Comparison of ENCODE assay signal across 21 mouse cellular contexts in the genomic region with DNA sequence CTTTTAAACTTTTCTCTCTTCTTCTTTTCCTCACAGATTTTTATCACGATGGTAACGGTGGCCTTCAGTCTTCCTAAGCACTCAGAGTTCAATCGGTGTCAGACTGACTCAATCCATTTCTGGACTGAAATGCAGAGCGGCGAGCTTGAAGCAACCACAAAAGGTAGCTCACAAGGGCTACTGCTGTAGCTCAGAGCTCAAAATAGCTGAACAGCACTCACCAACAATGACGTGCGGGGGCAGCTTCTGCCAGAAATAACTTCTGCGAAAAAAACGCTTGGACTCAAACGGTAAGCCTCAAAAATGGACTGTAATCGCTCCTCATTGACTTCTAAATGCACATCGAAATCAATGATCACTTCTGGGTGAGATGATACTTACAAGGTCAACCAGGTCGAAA.
DNase-seq lines count a peak whose midpoint lies in the region; ATAC-seq lines count a peak whose summit lies in the region.
"Had no signal": no experiment of that assay in that cellular context is flagged by ENCODE, and none has a peak within 500 bp of the region (broad histone marks: within the 10 kb centered on the region; RNA-seq: fewer than 3 reads in every experiment).

No protein-coding gene starts in this region.

- H3K9me3 ChIP-seq in midbrain, embryonic 11.5 days (ENCODE audit: control insufficient read depth, low read length), result no peaks in the 10 kb centered on the region
- no peaks in the 10 kb centered on the region for H3K9me3 ChIP-seq in midbrain, embryonic 10.5 days (replicated peaks)
- H3K9me3 ChIP-seq in heart, embryonic 11.5 days (replicated peaks; ENCODE audit: control insufficient read depth, low read length), result no peaks in the 10 kb centered on the region
- H3K9me3 ChIP-seq: embryonic facial prominence, embryonic 13.5 days; forebrain, embryonic 10.5 days; hindbrain, embryonic 10.5 days; midbrain, embryonic 15.5 days had no signal

- no peak for ATAC-seq in midbrain, embryonic 11.5 days (ENCODE audit: low FRiP score)
- no peak for ATAC-seq in heart, embryonic 11.5 days (replicated peaks; ENCODE audit: insufficient number of reproducible peaks, low FRiP score, low TSS enrichment)
- ATAC-seq: intestine, postnatal 0 days; midbrain, embryonic 15.5 days had no signal

- 88% methylated on average over 13 of the region's 13 CpGs for WGBS in midbrain, embryonic 11.5 days
- 89% methylated on average over 13 of the region's 13 CpGs for WGBS in midbrain, embryonic 10.5 days
- WGBS in heart, embryonic 11.5 days (ENCODE audit: insufficient replicate concordance), result 46% methylated on average over 13 of the region's 13 CpGs

- H3K9ac ChIP-seq in midbrain, embryonic 11.5 days (ENCODE audit: low read length), result no peak overlapping the region
- H3K9ac ChIP-seq in heart, embryonic 11.5 days (ENCODE audit: low read depth, low read length), result 0 out of 2 replicates have a peak overlapping the region, but pooled peaks have one; percentile 6
- H3K9ac ChIP-seq: embryonic facial prominence, embryonic 13.5 days; midbrain, embryonic 15.5 days had no signal

- peak; percentile 64 to 75 for DNase-seq in cerebellum, postnatal 25 days
- no peak for DNase-seq in cerebellum, postnatal 10 days
- DNase-seq in midbrain, embryonic 11.5 days (ENCODE audit: low spot score, missing footprints), result peak; percentile 68
- DNase-seq in midbrain, embryonic 10.5 days (ENCODE audit: low spot score), result no peak
- peak; percentile 65 for DNase-seq in telencephalon, adult 2 months (ENCODE audit: low read depth, low spot score)
- DNase-seq in ovary, adult 18-20 months (ENCODE audit: low spot score), result no peak
- DNase-seq: adrenal gland, adult 8-10 months; B cell, adult 2 months; kidney, postnatal 25 days; layer of hippocampus, postnatal 36 days; liver; lung, adult 2 months; spleen, adult 18-20 months; thymus, postnatal 4 days had no signal

- H3K27ac ChIP-seq in midbrain, embryonic 11.5 days (ENCODE audit: low read depth, low read length), result no peak overlapping the region
- H3K27ac ChIP-seq in midbrain, embryonic 10.5 days (replicated peaks), result no peak overlapping the region
- H3K27ac ChIP-seq in heart, embryonic 11.5 days (ENCODE audit: low read depth, low read length), result peak overlapping the region; percentile 94
- H3K27ac ChIP-seq: embryonic facial prominence, embryonic 13.5 days; forebrain, embryonic 10.5 days; macrophage; midbrain, embryonic 15.5 days had no signal

- H3K4me1 ChIP-seq in midbrain, embryonic 11.5 days (ENCODE audit: control insufficient read depth, insufficient read depth, low read length), result no peaks in the 10 kb centered on the region
- no peaks in the 10 kb centered on the region for H3K4me1 ChIP-seq in midbrain, embryonic 10.5 days
- H3K4me1 ChIP-seq in heart, embryonic 11.5 days (ENCODE audit: control insufficient read depth, insufficient read depth, low read length), result peaks cover 42% of the 10 kb centered on the region
- H3K4me1 ChIP-seq: embryonic facial prominence, embryonic 13.5 days; hindbrain, embryonic 10.5 days had no signal

- no peaks in the 10 kb centered on the region for H3K36me3 ChIP-seq in midbrain, embryonic 11.5 days (ENCODE audit: control insufficient read depth, insufficient read depth, low read length)
- H3K36me3 ChIP-seq in midbrain, embryonic 10.5 days, result no peaks in the 10 kb centered on the region
- H3K36me3 ChIP-seq in heart, embryonic 11.5 days (ENCODE audit: control insufficient read depth, insufficient read depth, low read length), result no peaks in the 10 kb centered on the region
- H3K36me3 ChIP-seq: embryonic facial prominence, embryonic 13.5 days; forebrain, embryonic 10.5 days; hindbrain, embryonic 10.5 days; midbrain, embryonic 15.5 days had no signal

- H3K4me3 ChIP-seq in midbrain, embryonic 11.5 days (ENCODE audit: low read depth, low read length), result no peak overlapping the region
- H3K4me3 ChIP-seq in midbrain, embryonic 10.5 days, result no peak overlapping the region
- H3K4me3 ChIP-seq in heart, embryonic 11.5 days (ENCODE audit: low read depth, low read length), result no peak overlapping the region
- H3K4me3 ChIP-seq: embryonic facial prominence, embryonic 13.5 days; forebrain, embryonic 10.5 days; hindbrain, embryonic 10.5 days; midbrain, embryonic 15.5 days had no signal

- no peaks in the 10 kb centered on the region for H3K27me3 ChIP-seq in midbrain, embryonic 11.5 days (ENCODE audit: control insufficient read depth, insufficient read depth, low read length)
- H3K27me3 ChIP-seq in midbrain, embryonic 10.5 days (ENCODE audit: low read depth, poor library complexity, severe bottlenecking), result no peaks in the 10 kb centered on the region
- H3K27me3 ChIP-seq in heart, embryonic 11.5 days (ENCODE audit: control insufficient read depth, insufficient read depth, low read length), result no peaks in the 10 kb centered on the region
- H3K27me3 ChIP-seq: embryonic facial prominence, embryonic 13.5 days; midbrain, embryonic 15.5 days had no signal

- H3K4me2 ChIP-seq in midbrain, embryonic 11.5 days, result no peak overlapping the region
- H3K4me2 ChIP-seq in heart, embryonic 11.5 days, result peak overlapping the region; percentile 27; the same call in 1 of the 2 replicates
- H3K4me2 ChIP-seq: embryonic facial prominence, embryonic 13.5 days; midbrain, embryonic 15.5 days had no signal

Comparison
In these comparisons a context has a peak if more than half of its experiments do, and no peak if none do; other contexts are left out.
1. DNase-seq: peak in cerebellum, postnatal 25 days (2 of 2), midbrain, embryonic 11.5 days (single experiment) and telencephalon, adult 2 months (single experiment); none in cerebellum, postnatal 10 days (0 of 2), midbrain, embryonic 10.5 days (single experiment) and ovary, adult 18-20 months (single experiment).